Mouse (Mus musculus): ENCODE results near the gene Psmd4.

Psmd4 gene

GRCm38 (mm10) chr3:95007706-95008105 is 34.7 kb downstream of the Psmd4 start:
- TF ChIP-seq GATA4 (IDR thresholded peaks at IDR 0.05; ENCODE audit: insufficient replicate concordance, low read length): no peak

GRCm38 (mm10) chr3:95005651-95006050 is 36.8 kb downstream of the Psmd4 start:
- no peak for TF ChIP-seq GATA4 (IDR thresholded peaks at IDR 0.05; ENCODE audit: insufficient replicate concordance, low read length)

DNA sequence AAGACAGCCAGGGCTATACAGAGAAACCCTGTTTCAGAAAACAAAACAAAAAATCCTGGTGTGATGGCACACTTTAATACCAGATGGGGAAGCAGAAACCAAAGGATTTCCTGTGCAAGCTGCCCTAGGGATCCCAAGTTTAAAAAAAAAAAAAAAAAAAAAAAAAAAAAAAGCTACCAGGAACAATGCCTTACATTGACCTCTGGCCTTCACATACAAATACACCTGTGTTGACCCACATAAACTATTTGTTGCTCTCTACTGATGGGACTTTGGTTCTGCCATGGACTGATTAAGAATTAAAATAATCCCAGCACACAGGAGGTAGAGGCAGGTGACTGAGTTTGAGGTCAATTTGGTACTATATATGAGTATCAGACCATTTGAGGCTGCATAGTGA is 39.1 kb downstream of the Psmd4 start:
- TF ChIP-seq GATA4 (IDR thresholded peaks at IDR 0.05; ENCODE audit: insufficient replicate concordance, low read length): no peak

GRCm38 (mm10) chr3:95002569-95002968 is 39.8 kb downstream of the Psmd4 start:
- no peak for TF ChIP-seq GATA4 (IDR thresholded peaks at IDR 0.05; ENCODE audit: insufficient replicate concordance, low read length)

- no peak for TF ChIP-seq GATA4 (IDR thresholded peaks at IDR 0.05; ENCODE audit: insufficient replicate concordance, low read length)
Observed at GRCm38 (mm10) chr3:94996946-94997345, 45.5 kb downstream of the Psmd4 start.

DNA sequence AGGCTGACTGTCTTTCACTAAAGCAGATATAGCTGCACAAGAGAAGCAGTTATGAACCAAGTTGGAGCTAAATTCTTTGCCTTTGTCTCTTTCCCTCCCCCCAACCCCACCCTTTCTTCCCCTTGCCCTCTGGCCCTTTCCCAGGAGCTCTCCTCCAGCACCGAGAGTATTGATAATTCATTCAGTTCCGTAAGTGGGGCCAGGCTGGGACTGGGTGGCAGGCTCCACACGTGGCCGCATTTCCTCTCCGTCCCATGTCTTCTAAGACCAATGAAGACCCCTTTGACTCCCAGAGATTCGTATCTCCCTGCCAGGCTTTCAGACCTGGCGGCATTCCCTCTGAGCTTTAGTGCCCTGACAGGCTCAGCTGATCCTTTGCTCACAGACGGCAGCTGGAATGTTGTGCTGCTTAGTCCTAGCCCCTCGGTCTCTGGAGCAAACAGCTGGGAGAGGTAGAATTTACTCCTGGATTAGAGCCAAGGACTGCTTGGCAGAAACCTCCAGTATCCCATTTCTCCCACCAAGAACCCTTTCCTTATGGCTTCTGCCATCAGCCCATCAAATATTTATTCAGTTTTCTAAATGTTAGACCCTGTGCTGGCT is 53.2 kb downstream of the Psmd4 start:
- no peak for TF ChIP-seq GATA4 (IDR thresholded peaks at IDR 0.05; ENCODE audit: insufficient replicate concordance, low read length)

DNA sequence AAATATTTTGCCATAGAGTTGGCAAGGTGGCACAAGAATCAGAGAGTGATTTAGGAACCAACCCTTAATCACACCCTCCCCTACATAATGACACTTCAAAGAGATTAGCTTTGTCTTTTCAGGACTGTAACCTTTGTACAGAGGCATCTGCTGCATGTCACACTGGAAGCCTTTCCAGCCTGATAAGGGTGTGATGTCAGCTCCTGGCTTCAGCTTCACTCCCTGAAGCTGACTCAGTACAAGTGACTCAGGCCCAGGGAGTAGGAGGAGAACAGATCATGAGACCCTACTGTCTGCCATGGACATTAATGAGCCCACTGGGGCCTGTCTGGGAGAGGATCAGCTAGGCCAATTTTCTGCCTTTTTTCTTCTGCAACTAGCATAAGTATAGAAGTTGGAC is 54.8 kb downstream of the Psmd4 start:
- peak; percentile 68; the same call in 1 of the 2 replicates for TF ChIP-seq GATA4 (IDR thresholded peaks at IDR 0.05; ENCODE audit: insufficient replicate concordance, low read length)

DNA sequence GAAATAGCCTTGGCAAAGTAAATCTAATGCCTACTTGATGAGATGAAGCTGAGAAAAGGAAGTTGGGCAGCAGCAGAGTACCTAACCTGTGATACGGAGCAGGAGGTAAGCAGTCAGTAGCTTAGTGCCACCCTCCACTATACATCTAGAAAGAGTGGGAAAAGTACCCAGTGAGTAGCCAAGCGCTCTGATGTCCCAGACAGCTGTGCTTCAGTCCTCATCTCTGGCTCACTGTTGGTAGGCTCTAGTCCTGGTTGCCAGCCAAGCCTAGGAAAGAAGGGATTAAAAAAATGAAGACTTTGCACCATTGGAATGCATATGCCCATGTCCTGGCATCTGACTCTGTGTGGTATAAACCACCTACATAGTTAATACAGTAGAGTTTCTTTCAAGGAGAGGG is 56.9 kb downstream of the Psmd4 start:
- TF ChIP-seq GATA4 (IDR thresholded peaks at IDR 0.05; ENCODE audit: insufficient replicate concordance, low read length): no peak

- TF ChIP-seq GATA4 (IDR thresholded peaks at IDR 0.05; ENCODE audit: insufficient replicate concordance, low read length): no peak
Observed at GRCm38 (mm10) chr3:94984312-94984711, 58.1 kb downstream of the Psmd4 start.
